Mouse (Mus musculus) cerebellum, postnatal 10 days (tissue): Measurements from ENCODE around the gene Rrnad1.
A peak's percentile ranks its signal among the peaks of the same experiment; 100 is the strongest.

Source experiments
- DNase-seq, 2 experiments: peaks; one replicate each; pipeline ENCODE4 v3.0.0; 2021; ENCODE audit warnings: mixed read lengths in 2 of 2

The Rrnad1 gene

DNA sequence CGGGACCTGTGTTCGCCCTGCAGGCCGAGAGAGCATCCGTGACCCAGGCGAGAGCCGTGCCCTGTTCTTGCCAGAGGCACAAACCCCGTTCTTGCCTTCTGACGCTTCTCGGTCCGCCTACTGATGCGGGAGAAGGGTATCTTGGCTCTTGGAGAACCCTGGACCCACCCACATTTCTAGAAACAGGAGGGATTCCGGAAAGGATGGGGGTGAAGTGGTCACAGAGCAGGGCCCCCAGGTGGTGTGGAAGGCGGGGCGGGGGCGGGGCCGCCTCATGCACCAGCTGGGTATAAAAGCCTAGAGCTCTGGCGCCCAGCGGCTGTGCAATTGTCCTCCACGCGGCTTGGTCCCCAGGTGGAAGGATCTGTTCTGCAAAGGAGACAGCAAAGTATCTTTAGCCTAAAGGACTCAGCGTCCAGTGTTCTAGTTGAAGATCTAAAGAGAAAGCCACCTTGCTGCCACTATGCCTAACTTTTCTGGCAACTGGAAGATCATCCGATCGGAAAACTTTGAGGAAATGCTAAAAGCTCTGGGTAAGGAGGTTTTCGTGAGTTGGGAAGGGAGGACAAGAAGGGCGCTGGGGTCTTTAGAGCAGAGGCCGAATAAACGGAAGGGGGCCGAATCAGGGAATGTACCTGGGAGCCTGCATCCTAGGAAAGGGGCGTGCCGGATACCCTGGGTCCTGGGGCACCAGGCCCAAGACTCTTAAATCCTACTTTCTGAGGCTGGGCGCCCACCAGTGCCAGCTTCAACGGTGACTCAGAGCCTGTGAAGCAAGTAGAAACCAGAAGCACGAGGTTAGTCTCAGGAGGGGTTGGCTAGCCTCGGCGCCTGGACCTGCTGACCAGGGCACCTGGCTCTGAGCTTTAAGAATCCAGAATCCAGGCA, 18.1 kb upstream of the Rrnad1 start, which contains the start of gene Crabp2:
TSS of gene Crabp2 (plus strand) at position 289 of the 888 bp plus-strand sequence.
- peak; percentile 33 to 34 for DNase-seq

DNA sequence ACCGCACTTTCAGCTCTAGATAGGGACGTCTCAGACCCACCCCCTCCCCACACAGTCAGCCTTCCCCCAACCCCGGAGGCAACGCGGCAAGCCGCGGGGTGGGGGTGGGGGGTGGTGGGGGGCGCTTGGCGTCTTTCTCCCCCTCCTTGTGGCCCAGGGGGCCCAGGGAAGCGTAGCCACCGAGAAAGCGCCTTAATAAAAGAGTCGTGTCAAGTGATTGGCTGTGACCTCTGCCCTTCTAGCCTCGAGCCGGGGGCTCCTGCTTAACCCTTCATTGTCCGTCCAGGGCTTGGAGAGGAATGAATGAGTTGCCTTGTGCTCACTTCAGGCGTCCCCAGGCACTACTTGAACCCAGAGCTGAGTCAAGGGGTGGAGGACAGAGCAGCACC, 17.3 kb upstream of the Rrnad1 start:
- no peak for DNase-seq

DNA sequence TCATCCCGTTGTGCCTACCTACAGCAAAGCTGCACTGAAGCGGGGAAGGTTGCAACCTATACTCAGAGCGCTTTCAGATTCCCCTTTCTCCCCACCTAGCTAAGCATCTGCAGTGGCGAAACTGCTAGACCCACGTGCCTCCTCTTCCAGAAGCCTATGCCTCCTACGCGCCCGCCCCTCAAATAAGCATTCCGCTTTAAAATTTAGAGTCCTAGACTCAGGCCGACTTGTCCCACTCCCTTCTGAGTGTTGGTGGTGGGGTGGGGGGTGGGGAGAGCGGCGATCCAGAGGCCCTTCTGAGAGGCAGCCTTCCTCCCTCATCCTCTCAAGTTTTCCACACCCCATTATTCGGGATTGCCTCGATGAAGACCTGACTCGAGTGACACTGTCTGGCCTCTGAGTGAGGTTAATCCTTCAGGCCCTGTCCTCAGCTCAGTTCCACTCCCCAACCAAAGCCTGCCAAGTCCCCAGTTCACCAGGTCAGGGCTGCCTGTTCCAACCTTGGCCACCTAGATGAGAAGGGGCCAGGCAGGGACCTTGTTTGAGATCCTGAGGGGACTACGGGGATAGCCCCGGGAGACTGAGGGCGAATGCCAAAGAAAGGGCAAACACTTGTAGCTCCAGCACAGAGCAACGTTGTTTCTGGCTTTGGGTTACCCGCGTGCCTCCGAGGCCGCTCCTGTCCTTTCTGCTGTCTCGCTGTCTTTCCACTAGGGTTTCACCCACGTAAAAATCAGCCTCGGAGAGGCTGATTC, 16.7 kb upstream of the Rrnad1 start:
- no peak for DNase-seq

DNA sequence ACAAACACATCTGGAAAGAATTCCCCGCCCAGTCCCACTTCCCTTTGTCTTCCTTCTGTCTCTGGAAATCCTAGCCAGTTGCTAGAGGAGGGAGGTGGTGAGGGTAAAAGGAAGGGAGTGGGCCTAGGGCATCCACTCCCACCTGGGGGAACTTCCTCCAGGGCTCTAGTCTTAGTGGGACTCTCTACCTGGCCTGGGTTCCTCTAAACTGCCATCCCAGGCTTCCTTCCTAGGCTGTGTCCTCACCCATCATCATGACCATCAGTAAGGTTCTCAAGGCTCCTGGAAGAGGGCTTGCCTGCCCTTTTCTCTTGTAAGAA, 16.0 kb upstream of the Rrnad1 start:
- DNase-seq, result no peak

DNA sequence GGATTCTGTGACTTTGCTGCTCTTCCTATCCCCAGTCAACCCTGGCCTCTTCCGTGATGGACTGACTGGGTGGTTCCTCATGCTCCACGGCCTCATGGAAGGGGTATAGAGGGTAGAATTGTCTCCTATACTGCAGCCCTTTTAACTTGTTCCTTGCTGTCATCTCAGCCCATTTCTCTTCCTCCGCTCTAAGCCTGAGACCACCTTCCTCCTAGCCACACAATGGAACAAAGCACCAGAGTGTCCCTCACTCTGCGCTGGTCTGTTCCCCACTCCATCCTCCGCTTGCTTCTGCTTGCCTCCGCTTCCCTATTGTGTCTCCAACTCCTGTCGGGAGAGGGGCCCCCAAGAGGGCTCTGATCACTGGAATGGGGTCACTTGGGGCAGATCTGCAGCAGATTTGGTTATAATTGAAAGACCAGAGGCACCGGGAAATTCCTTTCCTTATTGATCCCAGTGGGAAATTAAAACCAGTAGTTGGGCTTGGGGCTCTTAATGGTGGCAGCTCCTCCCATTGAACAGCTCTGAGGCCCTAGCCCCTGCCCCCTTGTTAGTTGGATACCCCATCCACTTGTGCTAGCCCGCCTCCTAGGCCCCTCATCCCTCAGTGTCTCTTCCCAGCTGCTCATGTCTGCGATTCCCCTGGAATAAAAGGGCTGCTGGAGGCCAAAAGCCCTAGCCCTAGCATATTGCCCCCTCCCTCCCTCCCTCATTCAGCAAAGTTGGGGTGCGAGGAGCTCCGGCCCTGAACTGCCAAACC, 15.4 kb upstream of the Rrnad1 start:
- DNase-seq, result no peak

DNA sequence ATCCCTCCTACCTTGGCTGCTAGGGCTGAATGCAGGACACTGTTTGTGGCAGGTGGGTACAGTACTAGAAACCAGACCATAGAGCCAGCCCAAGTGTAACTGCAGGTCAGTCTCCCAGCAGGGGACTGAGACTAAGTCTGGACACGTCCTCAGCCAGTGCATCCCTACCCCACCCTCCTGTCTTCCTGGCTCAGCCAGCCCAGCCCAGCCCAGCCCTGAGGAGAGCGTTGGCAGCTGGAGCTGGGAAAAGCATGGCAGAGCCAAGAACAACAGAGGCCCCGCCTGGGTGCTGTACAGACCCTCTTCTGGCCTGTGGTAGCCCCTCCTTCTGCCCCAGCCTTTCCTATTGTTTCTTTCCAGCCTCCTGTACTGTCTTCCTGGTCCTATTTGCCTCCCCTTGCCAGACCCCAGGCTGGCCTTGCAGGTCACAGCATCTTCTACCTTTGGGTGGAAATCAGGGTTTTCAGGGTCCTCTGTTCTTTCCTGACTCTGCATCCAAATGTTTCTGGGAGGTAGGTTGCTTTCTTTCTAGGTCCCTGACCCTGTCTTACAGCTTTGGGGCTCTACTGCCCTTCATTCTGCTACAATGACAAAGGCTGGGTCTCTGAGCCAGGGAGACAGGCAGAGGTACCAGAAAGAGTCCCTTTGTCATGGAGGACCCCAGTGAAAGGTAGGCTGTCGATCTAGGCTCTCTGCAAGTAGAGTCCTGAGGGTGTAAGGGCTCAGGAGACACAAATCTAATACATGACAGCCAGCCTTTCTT, 14.5 kb upstream of the Rrnad1 start:
- peak; percentile 41 to 55 for DNase-seq

DNA sequence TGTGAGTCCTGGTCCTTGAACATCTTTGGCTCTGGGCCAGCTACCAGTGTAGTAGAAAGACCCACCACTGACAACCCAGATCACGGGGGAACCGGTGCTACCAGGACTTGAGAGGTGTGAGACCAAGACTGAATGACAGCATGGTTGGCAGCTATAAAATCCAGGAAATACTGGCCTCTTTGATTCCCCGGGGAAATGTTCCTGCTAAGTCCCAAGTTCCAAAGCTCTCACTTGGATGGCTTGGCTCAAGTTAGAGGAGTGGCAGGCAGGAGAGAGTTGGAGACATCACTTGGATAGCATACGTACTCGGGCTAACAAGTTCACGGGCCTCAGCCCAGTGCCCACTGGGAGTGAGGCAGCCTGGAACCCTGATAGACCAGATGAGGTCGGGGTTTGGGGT, 13.1 kb upstream of the Rrnad1 start:
- no peak for DNase-seq

DNA sequence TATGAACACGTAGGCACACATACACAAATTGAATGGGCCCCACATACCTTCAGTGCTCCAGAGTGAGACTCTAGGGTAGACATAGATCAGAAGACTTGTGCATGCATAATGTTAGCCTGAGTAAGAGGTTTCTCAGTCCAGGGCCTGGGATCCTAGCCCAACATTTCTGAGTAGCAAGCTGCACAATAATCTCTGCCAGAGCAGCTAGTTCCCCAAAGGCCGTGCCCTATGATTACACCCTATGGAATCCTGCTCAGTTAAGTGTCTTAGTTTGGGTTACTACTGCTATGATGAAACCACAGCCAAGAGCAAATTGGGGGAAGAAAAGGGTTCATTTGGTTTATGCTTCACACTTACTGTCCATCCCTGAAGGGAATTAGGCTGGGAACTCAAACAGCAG, 12.0 kb upstream of the Rrnad1 start:
- DNase-seq, result no peak

DNA sequence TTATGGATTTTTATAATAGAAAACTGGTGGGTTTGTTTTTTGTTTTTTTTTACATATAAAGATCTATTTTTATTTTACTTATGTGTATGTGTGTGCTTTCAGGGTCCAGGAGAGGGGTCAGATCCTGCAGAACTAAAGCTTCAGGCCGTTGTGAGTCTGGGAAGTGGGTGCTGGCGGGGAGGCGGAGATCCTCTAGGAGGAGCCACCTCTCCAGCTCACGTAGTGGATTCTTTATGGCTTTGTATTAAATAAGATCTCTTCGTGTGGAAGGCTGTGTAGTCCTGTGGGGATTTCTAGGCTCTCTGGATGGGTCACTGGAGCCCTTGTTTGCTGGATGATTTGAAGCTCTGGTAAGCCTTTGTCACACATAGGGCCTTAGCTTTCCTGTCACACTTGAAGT, 10.1 kb upstream of the Rrnad1 start:
- no peak for DNase-seq

DNA sequence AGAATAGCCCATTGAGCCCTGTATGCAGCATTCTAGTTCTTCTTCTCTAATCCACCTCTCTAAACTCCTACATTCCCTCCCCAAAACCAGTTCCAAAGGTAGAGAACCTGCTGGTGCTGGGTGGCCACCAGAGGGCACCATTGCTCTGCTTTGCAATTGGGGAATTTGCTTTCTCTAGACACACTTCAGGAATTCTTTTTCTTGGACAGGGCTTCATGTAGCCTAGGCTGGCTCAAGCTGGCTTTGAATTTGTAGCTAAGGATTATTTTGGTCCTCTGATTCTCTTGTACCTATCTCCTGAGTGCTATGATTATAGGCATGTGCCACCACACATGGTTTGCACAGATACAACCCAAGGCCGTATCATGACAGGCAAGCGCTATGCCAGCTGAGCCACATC, 5.3 kb upstream of the Rrnad1 start:
- DNase-seq, result peak; percentile 95 to 97

DNA sequence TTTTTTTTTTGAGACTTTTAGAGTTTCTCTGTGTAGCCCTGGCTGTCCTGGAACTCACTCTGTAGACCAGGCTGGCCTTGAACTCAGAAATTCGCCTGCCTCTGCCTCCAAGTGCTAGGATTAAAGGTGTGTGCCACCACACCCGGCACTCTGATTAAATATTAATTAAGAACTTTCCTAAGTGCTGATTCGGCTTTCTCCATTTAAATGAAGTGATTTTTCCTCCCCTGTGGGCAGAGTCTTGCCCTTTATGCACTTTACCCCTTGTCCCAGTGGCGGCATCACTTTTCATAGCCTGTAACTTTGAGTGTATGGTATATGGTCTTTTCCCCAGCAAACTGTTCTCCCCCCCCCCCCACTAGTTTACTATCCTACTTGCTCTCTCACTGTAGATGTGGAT, 4.7 kb upstream of the Rrnad1 start:
- no peak for DNase-seq

DNA sequence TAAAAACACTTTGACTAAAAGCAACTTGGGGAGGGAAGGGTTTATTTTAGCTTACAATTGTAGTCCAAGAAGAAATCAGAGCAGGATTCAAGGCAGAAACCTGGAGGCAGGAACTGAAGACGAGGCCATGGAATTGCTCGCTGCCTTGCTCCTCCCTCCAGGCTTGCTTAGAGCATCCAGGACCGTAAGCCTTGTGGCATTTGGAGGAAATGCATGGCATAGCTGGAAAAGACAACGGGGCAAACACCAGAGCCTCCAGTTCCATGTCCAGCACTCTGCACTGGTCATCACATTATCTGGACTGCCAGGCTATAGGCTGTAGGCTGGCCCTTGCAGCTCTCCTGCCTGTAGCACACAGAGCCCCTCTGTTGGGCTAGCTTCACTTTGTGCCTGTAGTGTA, 4.0 kb upstream of the Rrnad1 start:
- no peak for DNase-seq

DNA sequence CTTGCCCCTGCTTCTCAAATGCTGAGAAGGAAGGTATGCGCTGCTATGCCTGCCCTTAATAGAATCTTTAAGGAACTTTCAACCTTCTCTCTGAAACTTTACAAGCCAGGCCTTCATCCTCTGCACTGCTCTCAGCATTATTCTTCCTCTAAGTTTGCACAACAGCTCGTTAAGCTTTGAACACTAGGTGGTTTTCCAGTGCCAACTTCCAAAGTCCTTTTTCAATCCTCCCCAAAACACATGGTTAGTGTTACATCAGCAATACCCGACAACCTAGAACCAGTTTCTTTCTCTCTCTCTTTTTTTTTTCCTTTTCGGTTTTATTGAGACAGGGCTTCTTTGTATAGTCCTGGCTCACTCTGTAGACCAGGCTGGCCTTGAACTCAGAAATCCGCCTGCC, 3.5 kb upstream of the Rrnad1 start:
- DNase-seq, result no peak

DNA sequence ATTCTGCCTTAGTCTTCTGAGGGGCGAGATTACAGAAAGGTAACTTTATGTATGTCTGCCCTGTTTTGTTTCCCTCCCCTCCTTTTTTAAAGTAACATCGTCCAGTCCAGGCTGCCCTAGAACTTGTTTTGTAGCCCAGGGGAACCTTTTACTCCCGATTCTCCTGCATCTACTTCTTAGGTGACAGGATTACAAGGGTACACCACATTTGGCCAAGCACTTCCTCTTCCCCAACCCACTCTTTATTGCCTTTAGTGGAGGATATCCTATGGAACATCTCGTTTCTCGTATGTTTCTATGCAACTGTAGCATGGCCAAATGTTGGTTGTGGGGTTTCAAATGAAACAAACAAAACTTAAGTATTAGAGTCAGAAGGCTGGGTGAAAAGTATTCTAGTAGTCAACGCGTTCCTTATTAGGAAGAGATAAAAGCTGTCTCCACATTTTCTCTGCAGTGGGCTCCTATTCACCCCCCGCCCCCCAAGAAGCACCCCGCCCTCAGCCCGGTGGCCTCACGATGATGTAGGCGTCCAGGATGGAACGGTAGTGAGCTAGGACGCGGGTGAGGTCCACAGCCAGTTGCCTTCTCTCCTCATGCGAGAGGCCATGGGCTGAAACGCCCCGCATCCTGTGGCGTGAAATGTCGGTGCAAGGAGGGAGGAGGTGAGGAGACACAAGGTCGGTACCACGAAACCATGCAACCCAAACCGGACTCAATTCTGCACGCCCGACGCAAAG, 1.0 kb downstream of the Rrnad1 start:
- no peak for DNase-seq

DNA sequence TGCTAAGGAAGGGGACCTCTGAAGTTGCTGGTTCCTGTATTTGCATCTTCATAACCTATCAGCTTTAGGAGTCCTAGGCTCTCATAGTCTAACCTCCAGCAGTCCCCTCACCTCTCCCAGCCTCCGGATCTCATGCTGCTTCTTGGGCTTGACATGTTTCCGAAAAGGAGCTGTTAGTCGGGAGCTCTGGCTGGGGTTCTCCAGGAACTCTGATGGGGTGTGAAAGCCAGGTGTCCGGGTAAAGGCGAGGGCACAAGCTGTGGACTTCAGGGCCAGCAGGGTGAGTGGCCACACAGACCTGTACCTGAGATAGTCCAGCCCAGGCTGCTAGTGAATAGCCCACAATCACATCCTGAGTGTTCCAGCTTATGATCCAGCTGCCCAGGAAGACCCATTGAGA, 3.1 kb downstream of the Rrnad1 start:
- no peak for DNase-seq

DNA sequence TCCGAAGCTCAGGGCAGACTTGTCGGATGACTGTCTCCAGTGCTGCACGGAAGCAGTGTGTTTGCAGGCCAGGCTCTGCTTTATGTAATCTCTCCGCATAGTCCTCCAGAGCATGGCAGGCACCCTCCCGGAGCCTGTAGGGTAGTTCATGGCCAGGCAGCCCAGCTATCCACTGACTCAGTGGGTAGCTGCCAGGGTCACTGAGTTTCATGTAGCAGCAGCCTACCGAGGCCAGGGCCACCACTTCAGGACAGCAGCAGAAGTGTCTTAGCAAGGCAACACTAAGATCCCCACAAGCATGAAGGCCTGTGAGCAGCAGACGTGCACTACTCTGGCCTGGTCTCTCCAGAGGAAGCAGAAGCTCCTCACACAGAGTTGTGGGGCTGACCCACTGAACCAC, 5.5 kb downstream of the Rrnad1 start:
- DNase-seq, result no peak

DNA sequence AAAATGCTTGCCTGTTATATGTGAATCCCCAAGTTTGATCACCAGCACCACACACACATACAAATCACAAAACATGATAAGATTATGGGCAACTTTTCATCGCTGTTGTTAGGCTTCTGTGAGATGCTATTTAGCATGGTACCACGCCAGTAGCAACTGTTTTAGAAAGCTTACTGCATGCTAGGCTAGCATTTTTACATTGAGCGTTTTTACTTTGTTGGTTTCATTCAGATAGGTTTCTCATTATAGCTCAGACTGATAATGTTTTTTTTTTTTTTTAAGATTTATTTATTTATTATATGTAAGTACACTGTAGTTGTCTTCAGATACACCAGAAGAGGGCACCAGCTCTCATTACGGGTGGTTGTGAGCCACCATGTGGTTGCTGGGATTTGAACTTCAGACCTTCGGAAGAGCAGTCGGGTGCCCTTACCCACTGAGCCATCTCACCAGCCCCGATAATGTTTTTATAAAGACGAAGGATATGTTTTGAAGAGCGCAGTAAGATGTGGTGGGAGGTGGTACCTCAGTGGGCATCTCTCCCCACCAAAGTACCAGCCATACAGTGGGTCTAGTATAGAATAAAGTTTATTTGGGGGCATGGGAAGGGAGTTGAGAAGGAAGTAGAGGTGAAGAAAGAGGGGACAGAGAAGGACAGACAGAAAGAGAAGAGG, 10.1 kb downstream of the Rrnad1 start:
- DNase-seq, result no peak

DNA sequence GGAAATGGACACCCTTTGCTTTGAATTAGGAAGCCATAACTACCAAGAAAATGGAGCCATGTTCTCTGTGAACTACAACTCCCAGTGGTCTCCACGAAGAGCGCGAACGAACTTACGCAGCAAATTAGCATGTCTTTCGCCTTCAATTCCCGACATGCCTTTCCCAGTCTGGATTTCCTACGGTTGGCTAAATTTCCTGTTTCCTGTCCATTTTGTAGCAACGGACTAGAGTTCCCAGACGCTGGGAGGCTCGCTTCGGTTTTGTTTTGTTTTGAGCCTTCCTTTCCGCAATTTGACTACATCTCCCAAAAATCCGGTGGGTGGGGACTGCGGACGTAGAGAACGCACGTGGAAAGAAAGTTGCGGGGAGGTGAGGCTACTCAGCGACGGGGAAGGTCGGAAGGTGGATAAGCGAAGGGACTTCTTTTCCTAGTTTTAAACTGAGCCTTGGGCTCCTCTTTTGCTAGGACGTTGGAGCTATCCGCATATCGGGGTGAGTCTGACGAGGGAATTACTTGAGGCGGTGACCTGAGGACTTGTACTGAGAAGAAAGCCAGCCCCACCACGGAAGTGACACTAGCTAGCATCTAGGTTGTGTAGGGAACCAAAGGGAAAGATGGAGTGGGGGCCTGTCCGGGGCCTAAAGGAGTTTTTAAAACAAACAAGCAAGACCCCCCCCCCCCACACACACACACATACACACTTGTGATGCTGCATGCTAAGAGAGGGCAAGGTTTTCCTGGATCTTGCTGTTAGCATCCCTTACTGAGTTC, 11.0 kb downstream of the Rrnad1 start, which contains the start of gene Mrpl24:
TSS of gene Mrpl24 (plus strand) at position 171 of the 773 bp plus-strand sequence.
- DNase-seq, result peak; percentile 85 to 86

DNA sequence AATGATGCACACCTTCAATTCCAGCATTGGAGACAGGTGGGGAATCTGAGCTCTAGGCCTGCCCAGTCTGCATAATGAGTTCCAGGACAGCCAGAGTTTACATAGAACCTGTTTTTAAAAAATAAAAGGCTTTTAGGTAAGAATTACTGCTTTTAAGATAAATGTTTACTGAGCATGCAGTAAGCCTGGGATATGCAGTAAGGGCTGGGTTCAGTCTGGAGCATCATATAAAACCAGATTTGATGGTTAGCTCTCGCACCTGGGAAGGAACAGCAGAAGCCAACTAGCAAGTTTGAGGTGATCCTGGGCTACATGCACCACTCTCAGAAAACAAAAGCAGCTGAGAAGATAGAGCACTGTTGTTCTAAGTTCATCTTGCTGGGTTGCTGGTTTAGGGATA, 12.0 kb downstream of the Rrnad1 start:
- DNase-seq, result no peak

DNA sequence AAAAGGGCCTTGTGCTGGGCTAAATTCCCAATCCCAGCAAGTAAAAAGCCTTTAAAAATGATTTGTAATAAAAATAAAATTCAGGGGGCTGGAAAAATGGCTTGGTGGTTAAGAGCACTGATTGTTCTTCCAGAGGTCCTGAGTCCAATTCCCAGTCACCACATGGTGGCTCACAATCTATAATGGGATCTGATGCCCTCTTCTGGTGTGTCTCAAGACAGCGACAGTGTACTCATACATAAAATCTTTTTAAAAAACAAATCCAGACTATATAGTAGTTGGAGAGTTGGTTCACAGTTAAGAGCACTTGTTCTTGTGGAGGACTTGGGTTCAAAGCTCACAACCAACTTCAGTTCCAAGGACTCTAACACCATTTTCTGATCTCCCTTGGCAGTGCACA, 13.5 kb downstream of the Rrnad1 start:
- DNase-seq, result no peak

DNA sequence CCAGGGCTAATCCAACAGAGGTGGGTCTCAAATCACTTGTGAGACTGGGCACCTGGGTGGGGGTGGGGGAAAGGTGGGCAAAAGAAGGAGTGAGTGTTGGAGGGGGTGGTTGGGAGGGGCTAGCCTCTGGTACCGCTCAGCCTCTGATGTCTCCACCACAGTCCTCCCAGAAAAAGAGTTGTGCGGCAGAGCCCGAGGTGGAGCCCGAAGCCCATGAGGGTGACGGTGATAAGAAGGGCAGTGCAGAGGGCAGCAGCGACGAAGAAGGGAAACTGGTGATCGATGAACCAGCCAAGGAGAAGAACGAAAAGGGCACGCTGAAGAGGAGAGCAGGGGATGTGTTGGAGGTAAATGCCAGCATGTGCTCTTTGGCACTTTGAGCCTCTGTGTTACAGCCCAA, 16.6 kb downstream of the Rrnad1 start:
- DNase-seq, result no peak
